Comparison of ENCODE assay signal across 8 mouse cellular contexts in genomic region chr1:119053402-119053841, GRCm38 (mm10). TPM values are rescaled to one million over a fixed set of nuclear protein-coding genes. Genes with fewer than 3 reads are reported as not detected.
DNase-seq lines count a peak whose midpoint lies in the region; ATAC-seq lines count a peak whose summit lies in the region.

TSS of gene Gli2 (minus strand) at chr1:119053619.

- peak within 1 kb of the TSS; percentile 75 for H3K27ac ChIP-seq in hindbrain, embryonic 16.5 days (ENCODE audit: low read depth, low read length)

- WGBS in hindbrain, embryonic 16.5 days, result under 1% methylated on average over 27 of the region's 42 CpGs

- no peaks in the 10 kb centered on the region for H3K36me3 ChIP-seq in hindbrain, embryonic 16.5 days (ENCODE audit: control insufficient read depth, insufficient read depth, low read length)

- H3K27me3 ChIP-seq in hindbrain, embryonic 16.5 days (replicated peaks; ENCODE audit: control insufficient read depth, insufficient read depth, low read length), result peaks cover 4% of the 10 kb centered on the region

- peak within 1 kb of the TSS; percentile 52 for H3K4me3 ChIP-seq in hindbrain, embryonic 16.5 days (ENCODE audit: low read length)

- peak within 1 kb of the TSS; percentile 82 for H3K4me2 ChIP-seq in hindbrain, embryonic 16.5 days (ENCODE audit: low read length)

- ATAC-seq in common myeloid progenitor, adult 5-6 weeks (replicated peaks; ENCODE audit: low read depth, poor library complexity, severe bottlenecking), result peak; percentile 85
- ATAC-seq in hindbrain, embryonic 16.5 days, result peak; percentile 89

- H3K9ac ChIP-seq in hindbrain, embryonic 16.5 days (ENCODE audit: low read depth, low read length), result peak within 1 kb of the TSS; percentile 61

- DNase-seq in adipocyte (ENCODE audit: low spot score), result peak; percentile 91
- peak; percentile 59 to 81 for DNase-seq in gastrocnemius, adult 8-10 months (ENCODE audit: low spot score in 2 of 2)
- DNase-seq in left cerebral cortex, adult 18-20 months (ENCODE audit: low spot score in 2 of 2), result peak; percentile 78 to 80
- DNase-seq in lung, postnatal 25 days (ENCODE audit: low spot score), result peak; percentile 69
- DNase-seq in right cerebral cortex, adult 2 months (ENCODE audit: low spot score in 2 of 2), result peak; percentile 80 to 85
- peak; percentile 84 to 88 for DNase-seq in urinary bladder, postnatal 4 days (ENCODE audit: low spot score in 2 of 2)

- no peaks in the 10 kb centered on the region for H3K9me3 ChIP-seq in hindbrain, embryonic 16.5 days (ENCODE audit: control insufficient read depth, low read length)

- peaks cover 38% of the 10 kb centered on the region for H3K4me1 ChIP-seq in hindbrain, embryonic 16.5 days (ENCODE audit: control insufficient read depth, insufficient read depth, low read depth, low read length)

RNA-seq across cellular contexts. Expression of gene Gli2, which starts in this region (rescaled TPM):
- total RNA-seq in common myeloid progenitor, adult 5-6 weeks (2017), result not detected in 2 replicates
- under 1 TPM; 0.44 to 0.54 (median 0.50) TPM for total RNA-seq in gastrocnemius, adult 8-10 months (2022)
- polyA plus RNA-seq in hindbrain, embryonic 16.5 days (2015; fragmentation: Nextera tagmentation; extraction: Ambion mirVana), result 1.8 and 2.1 TPM in 2 replicates
- 1 to 10 TPM; 2.5 to 3.1 TPM for total RNA-seq in left cerebral cortex, adult 18-20 months (2021)

Comparison
In these comparisons a context has a peak if more than half of its experiments do, and no peak if none do; other contexts are left out.
1. Peak in every context shown above with its lines: DNase-seq, ATAC-seq, H3K4me3 ChIP-seq and H3K27ac ChIP-seq.
2. Peak in ATAC-seq in common myeloid progenitor, adult 5-6 weeks; RNA of the gene not detected or under 1 TPM.
3. Peak in DNase-seq in gastrocnemius, adult 8-10 months; RNA of the gene not detected or under 1 TPM.